Mouse (Mus musculus) spleen, postnatal 14 days (tissue): ENCODE data around the gene Tmem223.

Source experiments
- DNase-seq, 2 experiments: peaks; one replicate each; pipeline ENCODE4 v3.0.0; 2021 to 2022; ENCODE audit warnings: low spot score in 2 of 2

Tmem223 gene

GRCm38 (mm10) chr19:8745382-8745781 is 25.4 kb upstream of the Tmem223 start:
- DNase-seq, result no peak

GRCm38 (mm10) chr19:8747368-8747767 is 23.4 kb upstream of the Tmem223 start:
- DNase-seq, result no peak

- no peak for DNase-seq
Measured at GRCm38 (mm10) chr19:8755652-8756051, 15.1 kb upstream of the Tmem223 start.

GRCm38 (mm10) chr19:8756635-8757387 is 14.0 kb upstream of the Tmem223 start, which contains the start of gene Nxf1:
Nxf1 (plus strand) TSS chr19:8757073.
- peak; percentile 89 to 94 for DNase-seq

- DNase-seq, result no peak
Measured at GRCm38 (mm10) chr19:8757471-8757998, 13.3 kb upstream of the Tmem223 start.

GRCm38 (mm10) chr19:8758899-8759298 is 11.9 kb upstream of the Tmem223 start:
- DNase-seq, result no peak

- no peak for DNase-seq
Measured at GRCm38 (mm10) chr19:8760757-8761156, 10.0 kb upstream of the Tmem223 start.

- no peak for DNase-seq
Measured at GRCm38 (mm10) chr19:8763276-8763675, 7.5 kb upstream of the Tmem223 start.

GRCm38 (mm10) chr19:8765562-8765961 is 5.2 kb upstream of the Tmem223 start:
- no peak for DNase-seq

GRCm38 (mm10) chr19:8772996-8773395 is 2.2 kb downstream of the Tmem223 start:
- no peak for DNase-seq

- no peak for DNase-seq
Measured at GRCm38 (mm10) chr19:8773409-8773808, 2.6 kb downstream of the Tmem223 start.

GRCm38 (mm10) chr19:8774086-8774835 is 3.5 kb downstream of the Tmem223 start, which contains the start of gene Tmem179b:
Tmem179b (minus strand) TSS chr19:8774467.
- peak; percentile 95 to 98 for DNase-seq

- peak in 1 of 2 experiments; percentile 26 for DNase-seq
Measured at GRCm38 (mm10) chr19:8774951-8775421, 4.2 kb downstream of the Tmem223 start.

GRCm38 (mm10) chr19:8786008-8786781 is 15.4 kb downstream of the Tmem223 start, which contains the start of gene Taf6l:
Taf6l (minus strand) TSS chr19:8786417.
- DNase-seq, result peak; percentile 81 to 85

GRCm38 (mm10) chr19:8788521-8788920 is 17.7 kb downstream of the Tmem223 start:
- no peak for DNase-seq

- no peak for DNase-seq
Measured at GRCm38 (mm10) chr19:8789171-8789570, 18.4 kb downstream of the Tmem223 start.

- no peak for DNase-seq
Measured at GRCm38 (mm10) chr19:8790171-8790570, 19.4 kb downstream of the Tmem223 start.

- peak; percentile 73 to 79 for DNase-seq
Measured at GRCm38 (mm10) chr19:8798264-8798946, 27.6 kb downstream of the Tmem223 start, which contains the start of gene Polr2g. Polr2g (minus strand) TSS chr19:8798577.

GRCm38 (mm10) chr19:8798947-8799315 is 28.1 kb downstream of the Tmem223 start:
- no peak for DNase-seq

GRCm38 (mm10) chr19:8802130-8802821 is 31.5 kb downstream of the Tmem223 start, which contains the start of gene Zbtb3:
Zbtb3 (plus strand) TSS chr19:8802555.
- DNase-seq, result peak; percentile 80 to 83
